Comparison of ENCODE assay signal across 28 mouse cellular contexts in genomic region chr1:172332925-172333324, GRCm38 (mm10). TPM values are rescaled to one million over a fixed set of nuclear protein-coding genes. Genes with fewer than 3 reads are reported as not detected.
"Had no signal": no experiment of that assay in that cellular context is flagged by ENCODE, and none has a peak within 500 bp of the region (broad histone marks: within the 10 kb centered on the region; RNA-seq: fewer than 3 reads in every experiment).

No protein-coding gene starts in this region.

- H3K27ac ChIP-seq: embryonic facial prominence, embryonic 10.5 days; embryonic facial prominence, embryonic 12.5 days; embryonic facial prominence, embryonic 13.5 days; embryonic facial prominence, embryonic 15.5 days; forebrain, embryonic 10.5 days; forebrain, embryonic 12.5 days; forebrain, embryonic 13.5 days; forebrain, embryonic 15.5 days; heart, adult 2 months had no signal

- DNase-seq: cerebellum, postnatal 36 days; embryo, embryonic 11 days; forebrain, postnatal 0 days; gastrocnemius, postnatal 10 days; gastrocnemius, postnatal 14 days; gastrocnemius, postnatal 25 days; gastrocnemius, postnatal 36 days; heart, adult 11 months; heart, adult 18-20 months; heart, adult 2 months had no signal

- H3K9ac ChIP-seq: embryonic facial prominence, embryonic 12.5 days; embryonic facial prominence, embryonic 13.5 days; embryonic facial prominence, embryonic 15.5 days; forebrain, embryonic 12.5 days; forebrain, embryonic 15.5 days; forebrain, postnatal 0 days had no signal

- H3K4me1 ChIP-seq: embryonic facial prominence, embryonic 12.5 days; embryonic facial prominence, embryonic 13.5 days; embryonic facial prominence, embryonic 15.5 days had no signal

- H3K36me3 ChIP-seq: embryonic facial prominence, embryonic 10.5 days; embryonic facial prominence, embryonic 12.5 days; embryonic facial prominence, embryonic 13.5 days; embryonic facial prominence, embryonic 15.5 days; forebrain, embryonic 10.5 days; forebrain, embryonic 12.5 days; forebrain, embryonic 15.5 days had no signal

- H3K4me3 ChIP-seq: embryonic facial prominence, embryonic 10.5 days; embryonic facial prominence, embryonic 12.5 days; embryonic facial prominence, embryonic 13.5 days; embryonic facial prominence, embryonic 15.5 days; erythroblast, embryonic 14.5 days; forebrain, embryonic 10.5 days; forebrain, embryonic 12.5 days; forebrain, embryonic 13.5 days; forebrain, embryonic 15.5 days; gastrocnemius, adult 2 months; heart, adult 2 months had no signal

- H3K4me2 ChIP-seq: embryonic facial prominence, embryonic 12.5 days; embryonic facial prominence, embryonic 13.5 days; embryonic facial prominence, embryonic 15.5 days; forebrain, embryonic 12.5 days; forebrain, embryonic 13.5 days; forebrain, embryonic 15.5 days had no signal

- H3K27me3 ChIP-seq: forebrain, embryonic 13.5 days; forebrain, embryonic 15.5 days had no signal

- ATAC-seq: forebrain, embryonic 13.5 days; forebrain, embryonic 14.5 days; forebrain, embryonic 15.5 days; forebrain, embryonic 16.5 days; forebrain, postnatal 0 days had no signal

- H3K9me3 ChIP-seq: embryonic facial prominence, embryonic 10.5 days; embryonic facial prominence, embryonic 12.5 days; embryonic facial prominence, embryonic 13.5 days; embryonic facial prominence, embryonic 15.5 days; forebrain, embryonic 10.5 days; forebrain, embryonic 12.5 days; forebrain, embryonic 13.5 days; forebrain, embryonic 15.5 days had no signal

RNA-seq across cellular contexts. Expression of gene Kcnj9, which starts 3.8 kb away (rescaled TPM):
- total RNA-seq: common myeloid progenitor, adult 5-6 weeks; gastrocnemius, adult 18-20 months; gastrocnemius, adult 2 months; gastrocnemius, adult 8-10 months; gastrocnemius, postnatal 14 days; gastrocnemius, postnatal 25 days; gastrocnemius, postnatal 36 days; gastrocnemius, postnatal 4 days; granulocyte monocyte progenitor cell, adult 5-6 weeks; heart, adult 18-20 months; heart, adult 2 months; heart, adult 8-10 months had no signal
- polyA plus RNA-seq: embryonic facial prominence, embryonic 13.5 days had no signal

RNA-seq across cellular contexts. Expression of gene Kcnj10, which starts 8.1 kb away (rescaled TPM):
- total RNA-seq: gastrocnemius, postnatal 36 days had no signal
- polyA plus RNA-seq: erythroblast, embryonic 14.5 days had no signal

RNA-seq across cellular contexts. Expression of gene Atp1a2, which starts 35.1 kb away (rescaled TPM):
- total RNA-seq: common myeloid progenitor, adult 5-6 weeks; granulocyte monocyte progenitor cell, adult 5-6 weeks had no signal
- polyA plus RNA-seq: erythroblast, embryonic 14.5 days had no signal
